Mouse (Mus musculus) limb, embryonic 11.5 days (tissue): Measurements from ENCODE around the gene Angptl8. TPM values are rescaled to one million over a fixed set of nuclear protein-coding genes. Genes with fewer than 3 reads are reported as not detected.

Experiments
- ATAC-seq: fragments of 200-750 bp; cut with Nextera tagmentation; 2 replicates; pipeline ENCODE4 v1.8.0; 2017; ENCODE audit warnings: low read depth; ENCODE audit not compliant: insufficient number of reproducible peaks, low FRiP score, low TSS enrichment
- DNase-seq: peaks from one replicate; pipeline ENCODE4 v3.0.0-alpha.2; 2015; ENCODE audit warnings: low spot score
- H3K27ac ChIP-seq: fragments of 300-500 bp; sonication (generic); replicated peaks from 2 replicates; pipeline ENCODE4 v1.5.1; 2014; ENCODE audit warnings: low read depth, mild to moderate bottlenecking, low read length
- H3K27me3 ChIP-seq: fragments of 300-500 bp; sonication (generic); 2 replicates; pipeline ENCODE4 v1.6.1; 2014; ENCODE audit warnings: mild to moderate bottlenecking, low read length, mixed read lengths; ENCODE audit not compliant: control insufficient read depth, insufficient read depth
- H3K36me3 ChIP-seq: fragments of 300-500 bp; sonication (generic); 2 replicates; pipeline ENCODE4 v1.6.1; 2014; ENCODE audit warnings: mild to moderate bottlenecking, low read length, moderate library complexity, mixed read lengths; ENCODE audit not compliant: control insufficient read depth, insufficient read depth
- H3K4me1 ChIP-seq: fragments of 300-500 bp; sonication (generic); 2 replicates; pipeline ENCODE4 v1.6.1; 2014; ENCODE audit warnings: low read length, mixed read lengths; ENCODE audit not compliant: control insufficient read depth, insufficient read depth
- H3K4me2 ChIP-seq: fragments of 300-500 bp; sonication (generic); 2 replicates; pipeline ENCODE4 v1.6.1; 2014; ENCODE audit warnings: low read depth, mild to moderate bottlenecking, moderate library complexity; ENCODE audit not compliant: severe bottlenecking
- H3K4me3 ChIP-seq: fragments of 300-500 bp; sonication (generic); 2 replicates; pipeline ENCODE4 v1.5.1; 2014; ENCODE audit warnings: low read depth, low read length
- H3K9ac ChIP-seq: fragments of 300-500 bp; sonication (generic); 2 replicates; pipeline ENCODE4 v1.6.1; 2014; ENCODE audit warnings: mild to moderate bottlenecking, low read length
- H3K9me3 ChIP-seq: fragments of 300-500 bp; sonication (generic); 2 replicates; pipeline ENCODE4 v1.6.1; 2016; ENCODE audit warnings: low read length; ENCODE audit not compliant: control insufficient read depth
- whole genome bisulfite sequencing: fragments of 180-500 bp; shearing (Covaris S2); extraction: QIAGEN DNeasy Blood & Tissue Kit; methylation state at CpG from one replicate; pipeline ENCODE4 v1.1.7; 2014; 5-methylcytosine and 5-hydroxymethylcytosine counted together
- polyA plus RNA-seq: library from polyadenylated mRNA; unstranded; fragments of >200 nt; fragmentation: Nextera tagmentation; extraction: Ambion mirVana; gene quantifications from 2 replicates; pipeline ENCODE4 v1.2.1, GENCODE M21; 2014

Gene Angptl8
- polyA plus RNA-seq, 1 experiment from 2014 or later = 0.64 TPM

GRCm38 (mm10) chr9:21830461-21830850, 4.9 kb upstream of the Angptl8 start:
- Histone ChIP-seq H3K4me1 (no peaks in the 10 kb centered on the region), H3K9ac (no peak overlapping the region), H3K27me3 (no peaks in the 10 kb centered on the region), H3K36me3 (peaks cover 14% of the 10 kb centered on the region; the same call in 1 of the 2 replicates), H3K9me3 (no peaks in the 10 kb centered on the region), H3K4me2 (no peak overlapping the region), H3K27ac (no peak overlapping the region), H3K4me3 (no peak overlapping the region)
- ATAC-seq (no peak), DNase-seq (no peak)
- WGBS = 83% methylated on average over 5 of the region's 5 CpGs

- DNase-seq = no peak
- H3K9me3 ChIP-seq = no peaks in the 10 kb centered on the region
- no peaks in the 10 kb centered on the region for H3K27me3 ChIP-seq
- no peak overlapping the region for H3K4me2 ChIP-seq
- H3K4me1 ChIP-seq = no peaks in the 10 kb centered on the region
- WGBS = 90% methylated on average over 11 of the region's 11 CpGs
- ATAC-seq = no peak
- H3K36me3 ChIP-seq = peaks cover 14% of the 10 kb centered on the region; the same call in 1 of the 2 replicates
- H3K27ac ChIP-seq = no peak overlapping the region
- H3K4me3 ChIP-seq = no peak overlapping the region
- no peak overlapping the region for H3K9ac ChIP-seq
Measured at GRCm38 (mm10) chr9:21830936-21831335, 4.4 kb upstream of the Angptl8 start.

- Histone ChIP-seq H3K36me3 (peaks cover 12% of the 10 kb centered on the region; the same call in 1 of the 2 replicates), H3K9ac (no peak overlapping the region), H3K27me3 (no peaks in the 10 kb centered on the region), H3K4me1 (no peaks in the 10 kb centered on the region), H3K4me2 (no peak overlapping the region), H3K27ac (no peak overlapping the region), H3K4me3 (no peak overlapping the region), H3K9me3 (no peaks in the 10 kb centered on the region)
- 89% methylated on average over 20 of the region's 20 CpGs for WGBS
- ATAC-seq = no peak
- no peak for DNase-seq
Measured at GRCm38 (mm10) chr9:21831558-21832240, 3.6 kb upstream of the Angptl8 start.

- H3K27me3 ChIP-seq = no peaks in the 10 kb centered on the region
- H3K4me1 ChIP-seq = peaks cover 2% of the 10 kb centered on the region; the same call in 1 of the 2 replicates
- no peak overlapping the region for H3K9ac ChIP-seq
- no peak overlapping the region for H3K4me3 ChIP-seq
- H3K9me3 ChIP-seq = no peaks in the 10 kb centered on the region
- DNase-seq (no peak), ATAC-seq (no peak)
- H3K27ac ChIP-seq = no peak overlapping the region
- 95% methylated on average over 2 of the region's 2 CpGs for WGBS
- no peak overlapping the region for H3K4me2 ChIP-seq
- peaks cover 19% of the 10 kb centered on the region; the same call in 1 of the 2 replicates for H3K36me3 ChIP-seq
Measured at GRCm38 (mm10) chr9:21837690-21838089, 2.4 kb downstream of the Angptl8 start.

GRCm38 (mm10) chr9:21840115-21840787, 4.9 kb downstream of the Angptl8 start:
- WGBS = 58% methylated on average over 8 of the region's 8 CpGs
- H3K4me2 ChIP-seq = no peak overlapping the region
- H3K9ac ChIP-seq = no peak overlapping the region
- no peak for ATAC-seq
- peaks cover 4% of the 10 kb centered on the region; the same call in 1 of the 2 replicates for H3K4me1 ChIP-seq
- peak; percentile 72 for DNase-seq
- no peak overlapping the region for H3K27ac ChIP-seq
- no peak overlapping the region for H3K4me3 ChIP-seq
- H3K27me3 ChIP-seq = no peaks in the 10 kb centered on the region
- H3K36me3 ChIP-seq = peaks cover 21% of the 10 kb centered on the region
- no peaks in the 10 kb centered on the region for H3K9me3 ChIP-seq

GRCm38 (mm10) chr9:21841340-21841739, 6.0 kb downstream of the Angptl8 start:
- 95% methylated on average over 6 of the region's 6 CpGs for WGBS
- Histone ChIP-seq H3K4me1 (peaks cover 13% of the 10 kb centered on the region), H3K4me3 (no peak overlapping the region), H3K27ac (no peak overlapping the region), H3K27me3 (no peaks in the 10 kb centered on the region), H3K9ac (no peak overlapping the region), H3K36me3 (peaks cover 21% of the 10 kb centered on the region), H3K4me2 (no peak overlapping the region), H3K9me3 (no peaks in the 10 kb centered on the region)
- ATAC-seq (no peak), DNase-seq (no peak)

GRCm38 (mm10) chr9:21842391-21842790, 7.1 kb downstream of the Angptl8 start:
- H3K36me3 ChIP-seq = peaks cover 19% of the 10 kb centered on the region
- DNase-seq (no peak), ATAC-seq (no peak)
- WGBS = 47% methylated on average over 5 of the region's 5 CpGs
- no peaks in the 10 kb centered on the region for H3K27me3 ChIP-seq
- H3K9me3 ChIP-seq = no peaks in the 10 kb centered on the region
- H3K4me2 ChIP-seq = no peak overlapping the region
- no peak overlapping the region for H3K9ac ChIP-seq
- H3K4me3 ChIP-seq = no peak overlapping the region
- peak overlapping the region; percentile 30 for H3K27ac ChIP-seq
- peaks cover 23% of the 10 kb centered on the region for H3K4me1 ChIP-seq

- no peak for DNase-seq
- H3K9ac ChIP-seq = no peak overlapping the region
- no peak for ATAC-seq
- no peaks in the 10 kb centered on the region for H3K27me3 ChIP-seq
- peaks cover 30% of the 10 kb centered on the region for H3K4me1 ChIP-seq
- peak overlapping the region; percentile 30; the same call in 1 of the 2 replicates for H3K27ac ChIP-seq
- no peak overlapping the region for H3K4me3 ChIP-seq
- 92% methylated on average over 6 of the region's 6 CpGs for WGBS
- H3K9me3 ChIP-seq = no peaks in the 10 kb centered on the region
- H3K36me3 ChIP-seq = peaks cover 14% of the 10 kb centered on the region
- no peak overlapping the region for H3K4me2 ChIP-seq
Measured at GRCm38 (mm10) chr9:21843086-21843485, 7.8 kb downstream of the Angptl8 start.
